Mouse (Mus musculus): Measurements from ENCODE around the gene Prkag1. TPM values are rescaled to one million over a fixed set of nuclear protein-coding genes. Genes with fewer than 3 reads are reported as not detected.
A peak's percentile ranks its signal among the peaks of the same experiment; 100 is the strongest.
"Not testable (repeated sequence)": the region's sequence is repeated elsewhere in the genome, so short reads cannot be mapped to it uniquely, and the experiment has no call there.

Gene Prkag1
- total RNA-seq, 2 experiments from 2014 or later = 39.3 to 41.0 TPM

DNA sequence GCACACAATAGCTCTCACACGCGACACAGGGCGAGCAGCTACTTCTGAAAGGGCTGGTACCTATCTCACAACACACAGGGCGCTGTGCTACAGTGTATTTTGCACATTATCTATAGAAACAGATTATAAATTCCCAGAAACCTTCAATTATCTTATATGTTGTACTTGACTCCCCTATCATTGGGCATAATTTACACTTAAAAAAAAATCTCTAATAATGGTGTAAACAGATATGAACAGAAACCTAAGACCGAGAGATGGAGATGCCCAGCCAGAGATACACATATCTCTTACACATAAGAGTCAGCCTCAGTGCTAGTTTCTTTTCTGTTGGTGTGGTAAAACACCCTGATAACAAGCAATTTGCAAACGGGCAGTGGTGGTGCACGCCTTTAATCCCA, 3.7 kb downstream of the Prkag1 start:
- no peak for DNase-seq (ENCODE audit: low spot score in 2 of 2)

DNA sequence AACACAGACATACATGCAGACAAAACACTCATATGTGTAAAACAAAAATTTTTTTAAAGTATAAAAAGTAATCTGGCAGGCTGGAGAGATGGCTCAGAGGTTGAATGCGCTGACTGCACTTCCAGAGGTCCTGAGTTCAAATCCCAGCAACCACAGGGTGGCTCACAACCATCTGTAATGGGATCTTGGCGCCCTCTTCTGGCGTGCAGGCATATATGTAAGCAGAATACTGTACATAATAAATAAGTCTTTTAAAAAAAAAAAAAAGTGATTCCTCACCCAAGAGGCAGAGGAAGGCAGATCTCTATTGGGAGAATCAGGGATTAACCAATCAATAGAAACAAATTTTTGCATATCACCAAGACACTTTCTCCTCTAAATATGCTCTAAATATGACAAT, 7.9 kb downstream of the Prkag1 start:
- DNase-seq (ENCODE audit: low spot score in 2 of 2) = no peak

DNA sequence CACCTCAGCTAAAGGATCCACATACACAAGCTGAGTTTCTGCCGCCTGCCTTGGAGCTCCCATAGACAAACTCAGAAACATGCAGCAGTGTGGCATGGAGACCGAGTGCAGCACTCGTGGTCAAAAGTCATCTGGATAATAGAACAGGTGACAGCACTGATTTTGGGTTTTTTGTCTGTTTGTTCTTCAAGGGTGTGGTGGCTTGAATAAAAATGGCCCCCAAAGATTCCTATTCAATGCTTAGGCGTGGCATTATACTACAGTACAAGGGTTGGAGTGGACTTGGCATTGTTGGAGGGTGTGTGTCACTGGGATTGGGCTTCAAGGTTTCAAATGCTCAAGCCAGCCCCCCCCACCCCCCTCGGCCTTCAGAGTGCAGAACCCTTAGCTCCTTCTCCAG, 9.2 kb downstream of the Prkag1 start:
- DNase-seq (ENCODE audit: low spot score in 2 of 2) = no peak

DNA sequence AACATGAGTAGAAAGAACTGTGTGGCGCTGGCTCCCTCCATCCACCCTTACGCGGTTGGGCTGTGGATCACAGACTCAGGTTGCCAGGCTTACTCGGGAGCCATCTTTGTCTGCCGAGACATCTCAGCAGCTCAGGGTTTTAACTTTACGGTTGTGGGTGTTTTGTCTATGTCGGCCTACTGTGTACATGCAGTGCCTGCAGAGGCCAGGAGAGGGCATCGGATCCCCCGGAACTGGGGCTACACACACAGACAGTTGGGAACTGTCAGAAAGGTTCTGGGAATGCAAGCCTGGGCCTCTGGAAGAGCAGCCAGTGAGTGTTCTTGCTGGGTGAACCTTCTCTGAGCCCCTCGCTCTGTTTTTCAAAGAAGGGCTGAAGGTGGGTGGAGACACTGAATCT, 9.9 kb downstream of the Prkag1 start:
- DNase-seq (ENCODE audit: low spot score in 2 of 2) = no peak

DNA sequence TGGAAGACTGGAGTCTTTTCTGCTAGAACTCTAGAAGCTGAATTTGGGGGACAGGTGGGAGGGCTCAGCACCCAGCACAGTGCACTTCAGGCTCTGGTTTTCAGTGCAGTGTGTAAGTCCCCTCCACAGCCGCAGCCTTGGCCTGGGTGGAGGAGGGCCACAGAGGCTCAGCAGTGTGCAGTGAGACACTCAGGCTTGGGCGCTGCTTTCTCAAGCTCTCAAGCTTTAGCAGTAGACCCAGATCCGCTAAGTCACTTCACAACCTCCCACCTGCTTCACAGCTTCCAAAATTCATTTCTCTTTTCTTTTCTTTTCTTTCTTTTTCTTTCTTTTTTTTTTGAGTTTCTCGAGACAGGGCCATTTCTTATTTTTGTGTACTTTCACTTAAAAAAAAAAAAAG, 10.4 kb downstream of the Prkag1 start:
- no peak for DNase-seq (ENCODE audit: low spot score in 2 of 2)

DNA sequence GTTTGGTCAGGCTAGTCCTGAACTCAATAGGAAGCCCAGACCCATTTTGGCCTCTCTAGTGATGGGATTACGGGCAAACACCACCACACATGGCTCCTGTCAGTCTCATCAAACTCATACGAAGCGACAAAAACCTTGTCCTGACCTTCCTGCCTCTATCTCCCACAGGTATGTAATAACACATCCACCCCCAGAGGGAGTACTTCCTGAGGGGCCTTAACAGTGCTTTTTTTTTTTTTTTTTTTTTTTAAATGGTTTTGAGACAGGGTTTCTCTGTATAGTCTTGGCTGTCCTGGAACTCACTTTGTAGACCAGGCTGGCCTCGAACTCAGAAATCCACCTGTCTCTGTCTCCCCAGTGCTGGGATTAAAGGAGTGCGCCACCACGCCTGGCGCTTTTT, 13.2 kb downstream of the Prkag1 start:
- DNase-seq (ENCODE audit: low spot score in 2 of 2) = no peak

DNA sequence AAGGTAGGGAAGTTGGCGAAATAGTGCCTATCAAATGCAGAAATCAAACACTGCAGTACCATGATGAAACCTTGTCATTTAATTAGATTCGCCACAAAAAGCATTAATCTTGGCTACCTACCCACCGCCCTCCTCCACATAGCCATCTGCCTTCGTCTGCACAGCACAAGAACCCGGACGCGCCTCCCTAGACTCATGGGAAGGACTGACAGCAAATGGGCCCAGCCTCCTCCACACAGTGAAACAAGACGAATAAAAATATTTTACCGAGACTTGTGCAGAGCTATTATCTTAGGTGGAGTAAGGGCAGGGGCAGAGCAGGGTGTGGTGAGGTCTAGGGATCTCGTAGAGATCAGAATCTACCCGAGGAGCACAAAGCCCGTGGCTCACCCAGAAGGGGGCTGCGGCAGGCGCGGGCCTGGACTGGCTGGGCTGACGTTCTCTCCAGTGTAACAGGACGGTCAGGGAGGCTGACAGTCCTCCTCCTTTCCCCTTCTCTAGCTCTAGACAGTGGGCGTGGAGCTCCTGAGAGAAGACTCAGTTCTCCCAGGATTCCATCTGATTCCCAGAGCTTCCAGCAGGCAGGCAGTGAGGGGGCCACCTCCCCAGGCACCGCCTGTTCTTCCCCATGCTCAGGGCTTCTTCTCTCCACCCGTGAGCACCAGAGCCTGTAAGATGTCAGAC, 18.4 kb downstream of the Prkag1 start:
- DNase-seq (ENCODE audit: low spot score in 2 of 2) = no peak

DNA sequence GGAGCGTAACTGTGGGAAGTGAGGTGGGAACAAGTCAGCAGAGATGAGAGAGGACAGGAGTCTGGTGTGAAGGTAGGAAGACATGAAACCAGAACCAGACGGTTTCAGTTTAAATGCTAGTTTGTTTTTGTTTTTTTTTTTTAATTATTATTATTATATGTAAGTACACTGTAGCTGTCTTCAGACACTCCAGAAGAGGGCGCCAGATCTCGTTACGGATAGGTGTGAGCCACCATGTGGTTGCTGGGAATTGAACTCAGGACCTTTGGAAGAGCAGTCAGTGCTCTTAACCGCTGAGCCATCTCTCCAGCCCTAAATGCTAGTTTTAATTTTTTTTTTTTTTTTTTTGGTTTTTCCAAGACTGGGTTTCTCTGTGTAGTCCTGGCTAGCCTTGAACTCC, 21.1 kb downstream of the Prkag1 start:
- DNase-seq (ENCODE audit: low spot score in 2 of 2) = not testable (repeated sequence)

DNA sequence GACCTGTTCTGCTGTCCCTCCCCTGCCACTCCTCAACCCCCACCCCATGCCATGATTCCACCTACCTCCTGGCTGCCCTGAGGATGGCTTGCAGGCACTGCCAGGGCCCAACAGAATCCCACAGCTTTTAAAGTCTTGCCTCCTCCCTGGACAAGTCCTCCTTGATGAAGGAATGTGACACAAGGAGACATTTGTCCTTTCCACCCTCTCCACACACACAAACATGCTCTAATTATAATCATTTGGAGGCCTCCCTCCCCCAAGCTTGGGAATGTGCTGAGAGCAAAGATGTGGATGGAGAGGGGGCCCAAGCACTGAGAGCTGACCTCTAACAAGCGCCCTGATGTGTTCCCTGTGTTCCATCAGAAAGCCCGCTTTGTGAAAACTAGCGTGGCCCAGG, 21.9 kb downstream of the Prkag1 start, which contains the start of gene Ddn:
Gene Ddn, minus strand, starts transcription at position 101 of the 400 bp plus-strand sequence.
- DNase-seq (ENCODE audit: low spot score in 2 of 2) = no peak

DNA sequence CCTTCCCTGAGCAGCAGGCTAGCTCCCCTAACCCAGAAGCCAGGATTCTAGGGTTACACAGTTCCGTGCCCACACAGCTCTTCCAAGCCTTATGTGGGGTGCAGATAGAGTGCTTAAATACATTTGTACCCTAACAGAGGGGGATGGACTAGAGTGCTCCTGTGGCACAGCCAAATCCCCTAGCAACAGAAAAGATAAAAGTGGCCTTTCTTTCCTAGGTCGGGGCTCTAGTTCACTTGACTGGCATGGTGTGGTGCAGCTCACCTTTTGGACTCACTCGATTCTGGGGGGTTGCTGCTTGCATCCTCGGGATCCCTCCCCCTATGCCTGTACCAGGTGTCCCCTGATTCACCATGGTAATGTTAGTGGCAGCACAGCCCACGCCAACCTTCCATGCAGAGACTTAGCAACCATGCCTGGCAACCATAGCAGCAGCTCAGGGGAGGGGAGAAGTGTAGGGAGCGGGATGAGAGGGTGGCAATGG, 22.6 kb downstream of the Prkag1 start:
- DNase-seq (ENCODE audit: low spot score in 2 of 2) = peak; percentile 55 to 71

DNA sequence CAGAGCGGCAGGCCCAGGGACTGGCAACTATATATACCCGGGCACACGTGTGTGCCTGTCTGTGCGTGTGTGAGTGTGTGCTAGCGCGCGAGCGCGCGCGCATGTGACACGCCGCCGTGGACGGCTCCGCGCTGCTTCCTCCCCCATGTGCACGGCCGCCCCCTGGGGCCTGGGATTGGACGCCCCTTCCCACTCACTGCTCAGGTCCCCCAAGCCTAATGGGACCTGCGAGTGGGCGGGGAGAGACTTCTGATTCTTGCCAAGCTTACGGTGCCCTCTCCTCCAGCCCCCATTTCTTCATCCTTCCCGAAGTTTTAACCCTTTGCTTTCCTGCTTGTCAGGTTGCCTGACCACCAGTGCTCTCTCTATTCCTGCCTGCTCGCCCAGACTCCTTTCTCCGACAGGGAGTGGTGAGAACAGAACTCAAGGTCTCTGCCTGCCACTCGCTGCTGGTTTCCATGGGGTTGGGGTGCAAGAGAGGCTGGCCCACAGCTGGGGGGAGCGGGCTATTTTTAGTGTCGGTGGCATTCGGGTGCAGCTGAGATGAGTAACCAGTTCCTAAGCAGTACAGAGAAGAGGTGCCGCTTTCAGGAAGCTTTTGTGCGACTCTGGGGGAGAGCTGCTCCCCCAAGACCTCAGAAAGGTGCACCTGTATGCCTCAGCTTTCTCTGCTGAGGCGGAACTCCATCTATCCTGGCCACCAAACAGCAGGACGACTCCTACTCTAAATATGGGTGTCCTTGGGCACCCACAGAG, 23.2 kb downstream of the Prkag1 start:
- DNase-seq (ENCODE audit: low spot score in 2 of 2) = peak; percentile 86

DNA sequence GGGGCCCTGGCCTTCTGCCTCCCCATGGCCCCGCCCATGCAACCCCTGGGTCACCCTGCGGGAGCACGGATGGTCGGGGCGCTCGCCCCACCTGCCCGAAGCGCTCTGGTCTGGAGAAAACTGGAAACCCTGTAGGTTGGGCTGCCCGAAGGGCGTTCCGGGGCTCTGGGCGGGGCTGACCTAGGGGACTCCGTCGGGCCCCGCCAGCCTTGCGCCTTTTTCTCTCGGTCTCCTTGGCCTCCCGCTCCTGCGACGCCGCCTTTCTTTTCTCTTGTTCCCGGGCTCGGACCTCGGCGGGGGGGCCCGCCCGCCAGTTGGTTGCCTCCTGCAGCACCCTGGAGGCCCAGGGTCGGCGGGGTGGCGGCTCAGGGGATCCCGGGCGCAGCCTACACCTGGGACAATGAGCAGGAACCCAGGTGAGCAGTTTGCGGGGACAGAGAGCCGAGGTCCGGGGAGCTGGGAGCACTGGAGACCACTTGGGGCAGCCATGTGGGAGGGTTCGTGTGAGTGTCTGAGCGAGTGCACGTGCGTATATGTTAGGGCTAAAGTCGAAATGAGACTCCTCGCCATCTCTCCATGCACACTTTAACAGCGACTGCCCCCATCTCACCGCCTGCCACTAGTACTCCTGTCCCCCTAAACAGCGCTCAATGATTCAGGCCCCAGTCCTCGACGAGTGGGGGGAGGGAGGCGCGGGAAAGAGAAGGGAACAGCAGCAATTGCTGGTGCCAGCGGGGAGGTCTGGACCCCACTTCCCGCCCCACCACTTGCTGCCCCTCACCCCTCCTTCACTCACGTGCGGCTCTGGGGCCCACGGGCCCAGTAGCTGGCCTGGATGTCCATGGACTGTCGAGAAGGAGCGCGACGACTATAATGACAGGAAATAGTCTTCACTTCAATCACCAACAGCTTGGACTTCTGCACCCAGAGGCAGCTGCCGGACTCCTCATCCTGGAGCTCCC, 24.2 kb downstream of the Prkag1 start:
- DNase-seq (ENCODE audit: low spot score in 2 of 2) = peak in 1 of 2 experiments; percentile 44

DNA sequence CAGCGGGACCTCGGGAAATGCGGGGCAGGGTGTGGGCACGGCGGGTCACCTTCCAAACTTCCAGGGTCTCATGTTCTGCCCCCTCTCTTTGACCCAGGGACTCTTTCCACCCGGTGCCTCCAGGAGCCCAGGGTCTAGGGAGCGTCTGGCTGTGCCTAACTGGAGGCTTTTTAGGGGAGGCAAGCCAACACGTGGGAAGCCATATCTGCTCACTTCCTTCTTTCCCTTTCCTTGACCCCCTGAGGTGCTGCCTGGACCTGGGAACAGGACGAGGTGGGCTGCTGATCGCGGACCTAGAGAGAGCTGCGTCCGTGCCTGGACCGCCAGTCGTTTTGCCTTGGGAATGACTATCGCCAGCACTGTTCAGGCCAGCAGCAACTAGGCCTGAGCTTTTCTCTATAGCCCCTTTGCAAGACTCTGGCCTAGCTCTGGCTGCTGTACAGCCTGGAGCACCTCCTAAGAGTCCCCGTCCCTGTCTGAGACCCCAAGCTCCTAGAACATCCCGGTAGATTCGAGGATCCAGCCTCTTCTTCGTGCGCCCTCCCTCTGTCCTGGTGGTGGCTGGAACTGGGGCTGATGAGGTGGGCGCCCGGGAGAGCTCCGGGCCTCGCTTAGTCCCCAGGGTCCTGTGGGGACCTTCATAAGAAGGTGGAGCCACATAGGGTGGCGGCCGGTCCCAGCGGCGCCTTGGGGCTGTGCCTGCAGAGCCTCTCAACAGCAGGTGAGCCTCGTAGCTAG, 25.1 kb downstream of the Prkag1 start:
- no peak for DNase-seq (ENCODE audit: low spot score in 2 of 2)

DNA sequence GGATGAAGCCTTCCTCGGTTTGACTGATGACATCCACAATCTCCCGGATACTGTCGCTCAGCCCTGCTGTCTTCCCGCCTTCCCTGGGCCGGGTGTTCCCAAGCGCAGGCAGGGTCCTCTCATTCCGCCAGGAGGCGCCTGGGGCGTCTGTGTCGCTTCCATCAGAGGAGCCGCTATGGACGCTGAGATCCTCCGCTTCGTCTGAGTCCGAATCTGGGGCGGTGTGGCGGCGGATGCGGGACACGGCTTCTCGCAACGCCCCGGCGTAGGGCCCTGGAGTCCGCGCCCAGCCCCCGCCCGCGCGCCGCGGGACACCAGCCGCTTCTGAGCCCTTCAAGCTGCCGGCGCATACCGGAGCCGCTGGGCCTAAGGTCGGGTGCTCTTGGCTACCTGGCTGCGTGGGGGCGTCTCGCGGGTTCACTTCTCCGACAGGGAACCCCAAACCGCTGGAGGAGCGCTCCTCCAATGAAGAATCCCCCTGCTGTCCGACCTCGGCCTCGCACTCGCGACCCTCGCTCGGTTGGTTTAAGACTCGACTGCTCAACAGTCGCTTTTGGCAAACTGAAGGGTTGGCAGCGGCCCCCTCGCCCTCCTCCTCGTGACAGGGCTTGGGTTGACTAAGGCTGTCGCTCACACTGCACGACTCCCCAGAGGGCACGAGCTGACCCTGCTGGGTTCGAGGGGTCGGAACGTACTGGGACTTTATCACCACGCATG, 25.8 kb downstream of the Prkag1 start:
- peak; percentile 77 to 84 for DNase-seq (ENCODE audit: low spot score in 2 of 2)

DNA sequence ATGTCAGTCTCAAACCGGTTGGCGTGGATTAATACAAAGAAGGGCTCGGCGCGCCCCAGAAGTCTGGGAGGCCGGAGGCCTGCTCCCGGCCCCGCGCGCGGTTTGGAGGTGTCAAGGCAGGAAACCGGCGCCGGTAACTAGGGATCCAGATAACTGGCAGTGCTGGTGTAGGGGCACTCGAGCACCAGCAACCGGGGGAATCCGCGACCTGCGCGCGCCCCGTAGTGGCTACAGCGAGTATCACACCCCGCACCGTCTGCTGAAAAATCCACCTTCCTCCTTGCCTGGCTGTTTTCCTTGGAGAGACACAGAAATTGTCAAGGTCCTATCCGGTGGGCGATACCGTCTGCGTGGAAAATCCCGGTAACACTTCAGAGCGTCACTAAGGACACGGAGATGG, 27.3 kb downstream of the Prkag1 start:
- DNase-seq (ENCODE audit: low spot score in 2 of 2) = peak; percentile 92 to 94

DNA sequence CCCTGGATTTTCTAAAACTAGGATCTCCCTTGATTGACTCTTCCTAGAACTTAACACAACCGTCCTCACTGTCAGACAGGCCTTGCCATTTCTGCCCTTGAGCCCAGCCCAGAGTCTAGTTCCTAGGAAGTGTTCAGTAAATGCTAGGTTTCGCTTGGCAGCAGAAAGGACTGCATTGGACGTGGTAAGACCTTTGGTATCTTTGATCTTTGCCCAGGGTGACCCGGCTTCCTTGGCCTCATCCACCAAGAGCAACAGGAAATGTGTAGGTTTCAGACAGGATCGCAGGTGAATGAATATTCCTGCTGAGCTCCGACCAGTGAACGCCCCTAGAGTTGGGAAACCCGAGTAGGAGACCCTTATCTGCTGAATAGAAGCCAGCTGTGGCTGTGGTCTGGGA, 28.4 kb downstream of the Prkag1 start:
- DNase-seq (ENCODE audit: low spot score in 2 of 2) = no peak

DNA sequence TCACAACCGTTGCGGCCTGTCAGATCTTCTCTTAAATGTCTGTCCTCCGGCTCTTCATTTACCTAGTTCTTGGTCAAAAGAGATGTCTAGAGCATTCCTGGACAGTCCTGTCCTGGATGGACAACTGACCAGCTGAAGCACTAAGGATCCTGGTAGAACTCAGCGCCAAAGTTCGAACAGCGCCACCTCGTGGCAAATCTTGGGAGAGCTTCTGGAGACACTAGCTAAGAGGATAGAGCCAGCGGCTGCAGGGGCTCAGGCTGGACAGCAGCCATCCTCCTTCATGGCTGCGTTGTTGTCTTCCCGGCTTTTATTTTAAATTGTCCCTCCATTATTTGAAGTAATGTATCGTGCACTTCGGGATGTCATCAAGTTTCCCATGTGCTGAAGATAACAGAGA, 31.9 kb downstream of the Prkag1 start:
- DNase-seq (ENCODE audit: low spot score in 2 of 2) = peak; percentile 85 to 87

DNA sequence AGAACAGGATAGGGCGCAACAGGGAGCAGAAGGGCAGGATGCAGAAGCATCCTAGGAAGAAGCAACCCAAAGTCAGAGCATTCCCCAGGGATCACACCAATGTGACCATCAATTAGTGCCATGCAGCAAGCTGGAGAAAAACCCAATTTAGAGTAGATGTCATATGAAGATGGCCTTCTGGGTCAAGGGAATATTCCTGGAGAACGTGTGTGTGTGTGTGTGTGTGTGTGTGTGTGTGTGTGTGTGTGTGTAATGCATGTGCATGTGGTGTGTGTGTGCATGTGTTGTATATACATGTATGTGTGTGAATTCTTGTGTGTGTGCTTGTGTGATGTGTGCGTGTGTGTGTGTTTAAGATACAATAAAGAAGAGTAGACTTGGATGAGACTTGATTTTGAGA, 32.4 kb downstream of the Prkag1 start:
- no peak for DNase-seq (ENCODE audit: low spot score in 2 of 2)

DNA sequence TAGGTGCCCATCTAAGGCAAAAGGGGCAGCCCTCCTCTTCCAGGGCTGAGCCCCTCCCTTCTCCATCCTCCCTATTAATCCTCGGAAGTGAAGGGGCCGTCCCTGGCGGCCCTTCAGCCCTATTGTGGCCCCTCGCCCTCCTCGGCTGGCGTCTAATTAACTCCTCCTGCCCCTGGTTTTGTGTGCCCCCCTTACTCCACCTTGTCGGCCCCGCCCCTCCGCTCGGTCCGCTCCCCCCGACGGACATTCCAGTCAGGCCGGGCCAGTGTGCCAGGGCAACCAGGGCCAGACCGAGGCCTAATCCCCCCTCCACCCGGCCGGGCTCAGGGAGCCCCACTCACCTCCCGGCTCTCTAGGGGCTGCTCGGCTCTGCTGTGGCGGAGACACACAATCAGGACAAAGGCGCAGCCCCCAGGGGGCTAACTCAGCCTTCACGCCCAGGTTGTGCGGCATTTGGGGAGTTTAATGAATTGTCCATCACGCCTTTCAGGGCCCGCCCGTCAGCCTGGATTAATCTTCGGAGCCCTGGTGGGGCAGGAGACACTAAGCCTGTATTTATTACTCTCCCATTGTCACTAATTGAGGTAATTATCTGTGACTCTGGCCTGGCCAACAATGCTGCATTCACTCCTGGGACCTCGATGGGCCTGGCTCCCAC, 33.4 kb downstream of the Prkag1 start:
- no peak for DNase-seq (ENCODE audit: low spot score in 2 of 2)

All from layer of hippocampus, postnatal 10 days (tissue).